Mouse (Mus musculus) mature B cell (primary cell): ENCODE measurements around the gene Otoa.

Source experiments
- in situ Hi-C: fragments of 300-500 bp; cut with MboI; formaldehyde crosslinking; loops from 2 replicates; pipeline ENCODE4 v1.14.3; 2019

Gene Otoa

GRCm38 (mm10) chr7:121081350-121081749 is at the start of gene Otoa:
Gene Otoa (plus strand): TSS chr7:121081650.
- in situ Hi-C loops: no loop called here

- in situ Hi-C loops: no loop called here
These were observed 47.4 kb upstream of the Otoa start, which contains the start of gene Mettl9 for GRCm38 (mm10) chr7:121033856-121034652. Gene Mettl9 (plus strand): TSS chr7:121034445.

DNA sequence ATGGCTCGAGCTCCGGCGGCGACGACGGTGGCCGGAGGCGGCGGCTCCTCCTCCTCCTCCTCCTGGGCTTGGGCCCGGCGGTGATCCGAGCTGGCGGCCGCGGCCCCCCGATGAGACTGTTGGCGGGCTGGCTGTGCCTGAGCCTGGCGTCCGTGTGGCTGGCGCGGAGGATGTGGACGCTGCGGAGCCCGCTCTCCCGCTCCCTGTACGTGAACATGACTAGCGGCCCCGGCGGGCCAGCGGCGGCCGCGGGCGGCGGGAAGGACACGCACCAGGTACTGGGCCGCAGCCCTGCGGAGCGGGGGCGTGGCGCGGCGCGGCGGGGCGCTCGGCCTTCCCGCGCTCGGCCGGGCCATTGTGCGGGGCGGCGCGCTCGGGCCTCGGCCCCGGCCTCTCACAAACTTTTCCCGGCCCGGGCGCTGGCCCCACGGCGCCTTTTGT is 46.7 kb upstream of the Otoa start:
- in situ Hi-C loops: no loop called here

DNA sequence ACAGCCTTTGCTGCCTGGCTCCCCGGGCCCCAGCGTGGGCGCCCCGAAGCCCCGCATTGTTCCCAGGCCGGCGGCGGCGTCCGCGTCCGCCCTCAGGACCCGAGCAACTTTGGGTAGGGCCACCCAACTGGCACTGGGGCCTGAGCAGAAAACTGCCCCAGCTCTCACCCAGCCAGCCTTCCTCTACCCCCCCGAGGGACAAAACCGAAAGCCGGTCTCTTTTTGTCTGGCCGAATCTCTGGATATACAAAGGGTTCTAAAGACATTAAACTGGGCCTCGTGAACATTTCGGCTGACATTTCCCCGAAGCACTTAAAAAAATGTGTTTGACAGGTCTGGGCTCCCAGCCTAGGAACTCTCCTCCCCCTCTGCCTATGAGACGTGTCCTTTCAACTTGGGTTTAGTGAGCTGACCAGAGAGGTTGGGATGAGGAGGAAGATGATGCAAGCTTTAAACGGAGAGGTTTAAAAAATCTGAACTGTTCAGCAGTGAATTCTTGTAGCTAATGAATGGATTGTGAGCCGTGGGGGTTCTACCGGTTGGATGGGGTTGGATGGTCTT is 46.2 kb upstream of the Otoa start:
- in situ Hi-C loops: no loop called here

- in situ Hi-C loops: no loop called here
These were observed 40.9 kb upstream of the Otoa start for GRCm38 (mm10) chr7:121040595-121040994.

- in situ Hi-C loops: no loop called here
These were observed 39.5 kb upstream of the Otoa start for GRCm38 (mm10) chr7:121041989-121042388.

- in situ Hi-C loops: no loop called here
These were observed 38.4 kb upstream of the Otoa start for GRCm38 (mm10) chr7:121043004-121043403.

- in situ Hi-C loops: no loop called here
These were observed 37.9 kb upstream of the Otoa start for GRCm38 (mm10) chr7:121043510-121043909.

DNA sequence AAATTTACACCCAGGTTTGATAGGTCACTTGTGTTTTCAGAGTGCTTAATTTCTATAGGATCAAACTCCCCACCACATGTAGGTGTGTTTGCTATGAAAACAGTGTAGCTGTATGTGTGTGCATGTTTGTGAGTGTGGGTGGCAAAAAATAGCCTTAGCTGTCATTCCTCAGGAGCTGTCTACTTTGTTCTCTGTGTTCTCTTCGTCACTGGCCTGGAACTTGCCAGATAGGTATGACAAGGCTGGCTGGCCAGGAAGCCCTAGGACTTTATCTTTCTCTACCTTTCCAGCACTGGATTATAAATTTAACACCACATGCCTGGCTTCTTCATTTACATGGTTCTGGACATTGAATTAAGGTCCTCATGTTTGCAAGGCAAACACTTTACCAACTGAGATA is 37.2 kb upstream of the Otoa start:
- in situ Hi-C loops: no loop called here

GRCm38 (mm10) chr7:121045671-121046453 is 35.6 kb upstream of the Otoa start:
- in situ Hi-C loops: no loop called here

DNA sequence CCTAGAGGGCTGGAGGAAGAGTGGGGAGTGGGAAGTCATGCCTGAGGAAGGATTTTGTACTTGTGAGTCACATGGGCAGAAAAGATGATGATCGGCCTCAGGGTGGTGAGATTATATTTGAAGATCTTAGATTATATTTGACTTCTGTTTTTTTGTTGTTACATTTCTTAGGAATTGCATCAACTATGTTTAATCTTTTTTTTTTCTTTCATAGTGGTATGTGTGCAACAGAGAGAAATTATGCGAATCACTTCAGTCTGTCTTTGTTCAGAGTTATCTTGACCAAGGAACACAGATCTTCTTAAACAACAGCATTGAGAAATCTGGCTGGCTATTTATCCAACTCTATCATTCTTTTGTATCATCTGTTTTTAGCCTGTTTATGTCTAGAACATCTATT is 33.8 kb upstream of the Otoa start:
- in situ Hi-C loops: no loop called here

DNA sequence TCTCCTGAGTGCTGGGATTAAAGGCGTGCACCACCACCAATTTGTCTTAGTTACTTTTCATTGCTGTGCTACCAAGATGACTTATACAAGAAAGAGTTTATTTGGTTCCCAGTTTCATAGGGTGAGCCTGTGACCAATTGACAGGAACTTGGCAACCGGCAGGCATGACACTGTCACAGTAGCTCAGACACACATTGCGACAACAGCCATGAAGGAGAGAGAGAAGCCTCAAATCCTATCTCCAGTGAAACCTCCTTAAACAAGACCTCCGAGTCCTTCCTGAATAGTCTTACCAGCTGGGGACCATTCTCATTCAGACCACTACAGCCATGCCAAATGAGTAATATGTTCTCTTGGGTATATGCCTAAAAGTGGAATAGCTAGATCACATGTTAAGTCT is 28.4 kb upstream of the Otoa start:
- in situ Hi-C loops: no loop called here

- in situ Hi-C loops: no loop called here
These were observed 21.8 kb upstream of the Otoa start for GRCm38 (mm10) chr7:121059477-121060218.

DNA sequence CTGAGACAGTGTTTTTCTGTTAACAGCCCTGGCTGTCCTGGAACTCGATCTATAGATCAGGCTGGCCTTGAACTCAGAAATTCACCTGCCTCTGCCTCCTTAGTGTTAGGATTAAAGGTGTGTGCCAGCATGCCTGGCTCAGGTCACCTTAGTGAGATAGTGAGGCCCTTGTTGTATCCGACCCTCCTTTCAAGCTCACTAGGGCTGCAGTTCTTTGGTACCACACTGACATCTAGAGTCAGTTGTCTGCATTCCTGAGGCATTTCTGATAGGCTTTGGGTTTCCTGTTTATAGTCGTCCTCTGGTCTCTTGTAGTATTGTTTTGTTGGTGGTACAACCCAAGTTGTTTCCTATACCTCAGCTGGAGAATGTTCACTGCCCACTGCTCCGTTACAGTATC is 17.1 kb upstream of the Otoa start:
- in situ Hi-C loops: no loop called here

- in situ Hi-C loops: no loop called here
These were observed 10.2 kb upstream of the Otoa start for GRCm38 (mm10) chr7:121071276-121071675.

DNA sequence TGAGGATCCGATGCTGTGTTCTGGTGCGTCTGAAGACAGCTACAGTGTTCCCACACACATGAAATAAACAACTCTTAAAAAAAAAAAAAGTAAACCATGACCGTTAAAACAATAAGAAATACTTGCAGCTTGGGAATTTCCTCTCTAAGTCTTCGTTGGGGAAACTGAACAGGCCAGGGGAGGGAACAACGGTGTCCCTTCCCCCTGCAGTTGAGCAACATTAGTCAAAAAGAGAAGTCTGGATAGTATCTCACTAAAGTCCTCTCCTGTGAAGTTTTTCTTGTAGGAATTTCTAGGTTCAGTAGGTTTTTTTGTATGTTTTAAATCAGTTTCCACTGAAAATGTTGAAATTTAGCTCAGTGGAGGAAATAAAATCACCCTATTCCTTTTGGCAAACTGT is 8.9 kb upstream of the Otoa start:
- in situ Hi-C loops: no loop called here

DNA sequence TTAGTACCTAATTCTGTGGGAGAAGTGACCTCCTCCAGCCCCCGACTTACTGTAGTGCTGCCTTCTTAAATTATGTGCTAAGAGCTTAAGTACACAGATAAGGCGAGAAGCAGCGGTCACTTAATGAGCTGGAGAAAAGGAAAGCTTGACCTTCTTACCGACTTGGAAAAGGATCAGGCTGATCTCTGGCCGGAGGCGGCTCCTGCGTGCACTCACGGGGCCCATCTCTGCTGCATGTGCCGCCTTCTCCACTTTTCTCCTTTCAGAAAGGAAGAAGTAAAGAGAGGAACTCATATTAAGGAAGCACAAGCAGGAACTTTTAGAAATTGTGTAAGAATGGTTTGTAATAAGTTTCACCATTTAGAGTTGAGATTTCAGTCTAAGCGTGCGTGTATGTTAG is 7.2 kb upstream of the Otoa start, which contains the start of gene Igsf6:
TSS of gene Igsf6 (minus strand) at position 292 of the 400 bp plus-strand sequence.
- in situ Hi-C loops: no loop called here

GRCm38 (mm10) chr7:121074801-121075400 is 6.5 kb upstream of the Otoa start:
- in situ Hi-C loops: no loop called here

GRCm38 (mm10) chr7:121075416-121075815 is 6.0 kb upstream of the Otoa start:
- in situ Hi-C loops: no loop called here

DNA sequence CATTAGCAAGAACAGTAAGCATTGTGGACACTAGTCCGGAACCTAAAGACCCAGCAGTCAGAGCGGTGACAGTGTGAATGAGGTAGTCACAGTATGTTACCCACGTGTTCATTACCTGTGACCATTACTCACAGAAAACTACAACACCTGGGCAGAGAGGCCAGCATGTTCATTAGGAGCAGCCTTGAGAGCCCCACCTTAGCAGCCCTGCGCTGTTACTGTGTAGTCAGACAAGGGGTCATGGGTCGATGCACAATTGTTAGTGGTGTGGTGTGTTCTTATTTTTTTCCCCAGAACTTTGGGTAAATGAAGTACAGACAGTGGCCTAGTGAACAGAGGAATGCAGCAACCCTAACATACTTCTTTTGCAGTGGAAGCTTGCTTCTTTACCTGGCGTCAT is 4.1 kb upstream of the Otoa start:
- in situ Hi-C loops: no loop called here

DNA sequence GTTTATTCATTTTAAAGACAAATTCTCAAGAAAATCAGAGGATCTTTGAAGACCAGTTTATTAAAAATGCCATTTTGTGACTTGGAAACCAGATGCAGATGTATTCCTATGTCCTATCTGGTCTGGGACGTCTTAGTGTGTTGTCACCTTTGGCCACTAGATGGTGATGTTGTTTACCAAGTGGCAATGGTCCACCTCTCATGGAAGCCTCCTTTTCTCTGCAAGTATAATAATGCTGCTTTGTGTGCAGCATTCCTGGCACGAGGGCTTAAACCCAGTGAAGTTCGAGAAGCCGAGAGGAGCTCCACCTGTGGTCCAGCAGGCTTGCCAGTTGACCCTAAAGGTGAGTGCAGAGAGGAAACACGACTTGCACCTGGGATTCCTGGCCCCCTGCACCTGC is 3.6 kb upstream of the Otoa start:
- in situ Hi-C loops: no loop called here

GRCm38 (mm10) chr7:121081816-121082215 is 366 bp downstream of the Otoa start:
- in situ Hi-C loops: no loop called here
